19 mouse cellular contexts compared by ENCODE assay signal in the genomic region with DNA sequence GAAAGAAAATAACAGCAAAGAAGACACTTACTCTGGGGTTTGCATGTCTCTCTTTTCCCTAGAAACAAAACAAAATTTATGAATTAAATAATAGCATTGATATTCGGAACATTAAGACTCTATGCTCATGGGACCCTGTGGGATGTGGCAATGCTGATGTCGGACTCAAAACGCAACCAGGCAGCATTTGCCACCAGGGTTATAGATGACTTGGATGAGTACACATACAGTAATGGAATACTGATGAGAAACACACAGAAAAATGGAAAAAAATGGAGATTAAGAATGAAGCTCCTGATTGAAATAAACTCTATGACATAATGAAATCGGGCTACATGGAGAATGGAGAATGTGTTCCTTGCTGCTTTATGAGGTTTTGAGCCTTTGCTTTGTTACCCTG. TPM values are rescaled to one million over a fixed set of nuclear protein-coding genes. Genes with fewer than 3 reads are reported as not detected.
DNase-seq lines count a peak whose midpoint lies in the region; ATAC-seq and TF ChIP-seq lines count a peak whose summit lies in the region.
"Had no signal": no experiment of that assay in that cellular context is flagged by ENCODE, and none has a peak within 500 bp of the region (broad histone marks: within the 10 kb centered on the region; RNA-seq: fewer than 3 reads in every experiment).

No protein-coding gene starts in this region.

- no peak for DNase-seq in hindbrain, embryonic 11.5 days (ENCODE audit: low spot score)
- DNase-seq in hindbrain, postnatal 0 days (ENCODE audit: low spot score): no peak
- peak; percentile 81 for DNase-seq in midbrain, embryonic 11.5 days (ENCODE audit: low spot score, missing footprints)
- no peak for DNase-seq in midbrain, embryonic 10.5 days (ENCODE audit: low spot score)
- peak; percentile 43 for DNase-seq in brain, embryonic 14.5 days (ENCODE audit: low read depth)
- no peak for DNase-seq in lung, postnatal 10 days
- DNase-seq: adrenal gland, adult 2 months; adrenal gland, postnatal 10 days; adrenal gland, postnatal 25 days; cerebellum, adult 11-12 months; cerebellum, adult 2 months; cerebellum, adult 9-10 months; cerebellum, postnatal 10 days; cerebellum, postnatal 25 days had no signal

- H3K9me3 ChIP-seq in forebrain, embryonic 13.5 days (replicated peaks): no peaks in the 10 kb centered on the region
- H3K9me3 ChIP-seq in forebrain, embryonic 15.5 days: no peaks in the 10 kb centered on the region
- H3K9me3 ChIP-seq in hindbrain, embryonic 11.5 days (ENCODE audit: control insufficient read depth, low read length): no peaks in the 10 kb centered on the region
- no peaks in the 10 kb centered on the region for H3K9me3 ChIP-seq in hindbrain, postnatal 0 days (ENCODE audit: low read length)
- no peaks in the 10 kb centered on the region for H3K9me3 ChIP-seq in midbrain, embryonic 11.5 days (ENCODE audit: control insufficient read depth, low read length)
- H3K9me3 ChIP-seq in midbrain, embryonic 10.5 days (replicated peaks): no peaks in the 10 kb centered on the region
- H3K9me3 ChIP-seq: embryonic facial prominence, embryonic 10.5 days; embryonic facial prominence, embryonic 12.5 days had no signal

- H3K4me2 ChIP-seq in forebrain, embryonic 13.5 days: no peak overlapping the region
- H3K4me2 ChIP-seq in forebrain, embryonic 15.5 days (replicated peaks): no peak overlapping the region
- no peak overlapping the region for H3K4me2 ChIP-seq in hindbrain, embryonic 11.5 days (replicated peaks; ENCODE audit: low read depth, low read length)
- H3K4me2 ChIP-seq in hindbrain, postnatal 0 days (ENCODE audit: low read depth, low read length): no peak overlapping the region
- H3K4me2 ChIP-seq in midbrain, embryonic 11.5 days: no peak overlapping the region
- H3K4me2 ChIP-seq: embryonic facial prominence, embryonic 12.5 days had no signal

- WGBS in forebrain, embryonic 13.5 days: 85% methylated on average over 4 of the region's 4 CpGs
- WGBS in forebrain, embryonic 15.5 days: 84% methylated on average over 4 of the region's 4 CpGs
- WGBS in hindbrain, embryonic 11.5 days: 78% methylated on average over 4 of the region's 4 CpGs
- 75% methylated on average over 4 of the region's 4 CpGs for WGBS in hindbrain, postnatal 0 days
- 88% methylated on average over 4 of the region's 4 CpGs for WGBS in midbrain, embryonic 11.5 days
- WGBS in midbrain, embryonic 10.5 days: 96% methylated on average over 4 of the region's 4 CpGs

- no peak for TF ChIP-seq CTCF in hindbrain, postnatal 0 days (IDR thresholded peaks at IDR 0.05; ENCODE audit: low read depth)
- no peak for TF ChIP-seq CTCF in brain, embryonic 14.5 days (IDR thresholded peaks at IDR 0.05; ENCODE audit: borderline replicate concordance, extremely low read depth, insufficient read depth, insufficient read length)

- no peaks in the 10 kb centered on the region for H3K4me1 ChIP-seq in forebrain, embryonic 13.5 days
- H3K4me1 ChIP-seq in forebrain, embryonic 15.5 days: no peaks in the 10 kb centered on the region
- no peaks in the 10 kb centered on the region for H3K4me1 ChIP-seq in hindbrain, embryonic 11.5 days (replicated peaks; ENCODE audit: control insufficient read depth, insufficient read depth, low read length)
- no peaks in the 10 kb centered on the region for H3K4me1 ChIP-seq in hindbrain, postnatal 0 days (ENCODE audit: insufficient read depth, low read length)
- no peaks in the 10 kb centered on the region for H3K4me1 ChIP-seq in midbrain, embryonic 11.5 days (ENCODE audit: control insufficient read depth, insufficient read depth, low read length)
- H3K4me1 ChIP-seq in midbrain, embryonic 10.5 days: peaks cover 4% of the 10 kb centered on the region; the same call in 1 of the 2 replicates
- H3K4me1 ChIP-seq: embryonic facial prominence, embryonic 12.5 days had no signal

- ATAC-seq in forebrain, embryonic 13.5 days: 0 out of 2 replicates have a peak, but pooled peaks have one; percentile 10
- no peak for ATAC-seq in forebrain, embryonic 15.5 days (replicated peaks)
- peak; percentile 53; the same call in 1 of the 2 replicates for ATAC-seq in hindbrain, embryonic 11.5 days (ENCODE audit: low FRiP score)
- no peak for ATAC-seq in hindbrain, postnatal 0 days
- ATAC-seq in midbrain, embryonic 11.5 days (ENCODE audit: low FRiP score): no peak

- H3K36me3 ChIP-seq in forebrain, embryonic 13.5 days (ENCODE audit: poor library complexity, severe bottlenecking): peaks cover 6% of the 10 kb centered on the region; the same call in 1 of the 2 replicates
- peaks cover 3% of the 10 kb centered on the region; the same call in 1 of the 2 replicates for H3K36me3 ChIP-seq in forebrain, embryonic 15.5 days
- no peaks in the 10 kb centered on the region for H3K36me3 ChIP-seq in hindbrain, embryonic 11.5 days (ENCODE audit: control insufficient read depth, insufficient read depth, low read length)
- no peaks in the 10 kb centered on the region for H3K36me3 ChIP-seq in hindbrain, postnatal 0 days (ENCODE audit: insufficient read depth, low read length)
- no peaks in the 10 kb centered on the region for H3K36me3 ChIP-seq in midbrain, embryonic 11.5 days (ENCODE audit: control insufficient read depth, insufficient read depth, low read length)
- H3K36me3 ChIP-seq in midbrain, embryonic 10.5 days: peaks cover 35% of the 10 kb centered on the region

- no peak overlapping the region for H3K27ac ChIP-seq in forebrain, embryonic 13.5 days
- H3K27ac ChIP-seq in forebrain, embryonic 15.5 days (replicated peaks): no peak overlapping the region
- no peak overlapping the region for H3K27ac ChIP-seq in hindbrain, embryonic 11.5 days (ENCODE audit: low read depth, low read length)
- no peak overlapping the region for H3K27ac ChIP-seq in hindbrain, postnatal 0 days
- H3K27ac ChIP-seq in midbrain, embryonic 11.5 days (ENCODE audit: low read depth, low read length): no peak overlapping the region
- H3K27ac ChIP-seq in midbrain, embryonic 10.5 days (replicated peaks): no peak overlapping the region
- H3K27ac ChIP-seq: embryonic facial prominence, embryonic 10.5 days; embryonic facial prominence, embryonic 12.5 days had no signal

- H3K4me3 ChIP-seq in forebrain, embryonic 13.5 days: no peak overlapping the region
- no peak overlapping the region for H3K4me3 ChIP-seq in forebrain, embryonic 15.5 days
- H3K4me3 ChIP-seq in hindbrain, embryonic 11.5 days (ENCODE audit: low read depth, low read length): no peak overlapping the region
- H3K4me3 ChIP-seq in hindbrain, postnatal 0 days (ENCODE audit: low read length): no peak overlapping the region
- H3K4me3 ChIP-seq in midbrain, embryonic 11.5 days (ENCODE audit: low read depth, low read length): no peak overlapping the region
- H3K4me3 ChIP-seq in midbrain, embryonic 10.5 days: no peak overlapping the region
- H3K4me3 ChIP-seq: embryonic facial prominence, embryonic 10.5 days; embryonic facial prominence, embryonic 12.5 days had no signal

- no peaks in the 10 kb centered on the region for H3K27me3 ChIP-seq in forebrain, embryonic 13.5 days
- no peaks in the 10 kb centered on the region for H3K27me3 ChIP-seq in forebrain, embryonic 15.5 days
- H3K27me3 ChIP-seq in hindbrain, embryonic 11.5 days (ENCODE audit: control insufficient read depth, insufficient read depth, low read length): no peaks in the 10 kb centered on the region
- no peaks in the 10 kb centered on the region for H3K27me3 ChIP-seq in hindbrain, postnatal 0 days (ENCODE audit: insufficient read depth, low read length)
- no peaks in the 10 kb centered on the region for H3K27me3 ChIP-seq in midbrain, embryonic 11.5 days (ENCODE audit: control insufficient read depth, insufficient read depth, low read length)
- H3K27me3 ChIP-seq in midbrain, embryonic 10.5 days (ENCODE audit: low read depth, poor library complexity, severe bottlenecking): no peaks in the 10 kb centered on the region
- H3K27me3 ChIP-seq: embryonic facial prominence, embryonic 12.5 days had no signal

- no peak for TF ChIP-seq POLR2A in brain, embryonic 14.5 days (IDR thresholded peaks at IDR 0.05; ENCODE audit: borderline replicate concordance, extremely low read depth, insufficient read depth, insufficient read length, poor library complexity, severe bottlenecking)

- H3K9ac ChIP-seq in forebrain, embryonic 13.5 days: no peak overlapping the region
- H3K9ac ChIP-seq in forebrain, embryonic 15.5 days (replicated peaks): no peak overlapping the region
- H3K9ac ChIP-seq in hindbrain, embryonic 11.5 days (ENCODE audit: low read depth, low read length): no peak overlapping the region
- H3K9ac ChIP-seq in hindbrain, postnatal 0 days (replicated peaks; ENCODE audit: low read length): no peak overlapping the region
- H3K9ac ChIP-seq in midbrain, embryonic 11.5 days (ENCODE audit: low read length): no peak overlapping the region
- H3K9ac ChIP-seq: embryonic facial prominence, embryonic 12.5 days had no signal

RNA-seq across cellular contexts. Expression of a gene that starts 56.6 kb away (rescaled TPM):
- 51.3 and 56.4 TPM in 2 replicates for polyA plus RNA-seq in forebrain, embryonic 13.5 days (2015; fragmentation: Nextera tagmentation; extraction: Ambion mirVana)
- 50.6 and 50.9 TPM in 2 replicates for polyA plus RNA-seq in forebrain, embryonic 15.5 days (2015; fragmentation: Nextera tagmentation; extraction: Ambion mirVana)
- polyA plus RNA-seq in hindbrain, embryonic 11.5 days (2014; fragmentation: Nextera tagmentation; extraction: Ambion mirVana): 67.7 and 74.4 TPM in 2 replicates
- 25.5 and 29.7 TPM in 2 replicates for total RNA-seq in hindbrain, postnatal 0 days (2014; rRNA removed)
- polyA plus RNA-seq in hindbrain, postnatal 0 days (2015; fragmentation: Nextera tagmentation; extraction: Ambion mirVana): 46.2 and 51.3 TPM in 2 replicates
- 62.5 and 71.3 TPM in 2 replicates for polyA plus RNA-seq in midbrain, embryonic 11.5 days (2014; fragmentation: Nextera tagmentation; extraction: Ambion mirVana)
- polyA plus RNA-seq in midbrain, embryonic 10.5 days (2016; fragmentation: Nextera tagmentation; extraction: Ambion mirVana): 65.2 and 67.6 TPM in 2 replicates
- 39.6 and 43.4 TPM in 2 replicates for polyA plus RNA-seq in brain, embryonic 14.5 days (2012; rRNA removed)
- total RNA-seq: MEL had no signal

RNA-seq across cellular contexts. Expression of a gene that starts 56.7 kb away (rescaled TPM):
- polyA plus RNA-seq in forebrain, embryonic 13.5 days (2015; fragmentation: Nextera tagmentation; extraction: Ambion mirVana): 7.4 and 8.3 TPM in 2 replicates
- polyA plus RNA-seq in forebrain, embryonic 15.5 days (2015; fragmentation: Nextera tagmentation; extraction: Ambion mirVana): 4.0 and 5.0 TPM in 2 replicates
- 17.6 and 26.9 TPM in 2 replicates for polyA plus RNA-seq in hindbrain, embryonic 11.5 days (2014; fragmentation: Nextera tagmentation; extraction: Ambion mirVana)
- 58.1 and 59.6 TPM in 2 replicates for total RNA-seq in hindbrain, postnatal 0 days (2014; rRNA removed)
- 3.9 and 4.0 TPM in 2 replicates for polyA plus RNA-seq in hindbrain, postnatal 0 days (2015; fragmentation: Nextera tagmentation; extraction: Ambion mirVana)
- polyA plus RNA-seq in midbrain, embryonic 11.5 days (2014; fragmentation: Nextera tagmentation; extraction: Ambion mirVana): 11.2 and 11.9 TPM in 2 replicates
- polyA plus RNA-seq in midbrain, embryonic 10.5 days (2016; fragmentation: Nextera tagmentation; extraction: Ambion mirVana): 8.7 and 8.8 TPM in 2 replicates
- 71.4 and 111 TPM in 2 replicates for polyA plus RNA-seq in brain, embryonic 14.5 days (2012; rRNA removed)
- total RNA-seq: MEL had no signal

Comparison
In these comparisons a context has a peak if more than half of its experiments do, and no peak if none do; other contexts are left out.
1. ATAC-seq: peak in forebrain, embryonic 13.5 days (single experiment) and hindbrain, embryonic 11.5 days (single experiment); none in forebrain, embryonic 15.5 days (single experiment), hindbrain, postnatal 0 days (single experiment) and midbrain, embryonic 11.5 days (single experiment).
2. DNase-seq: peak in midbrain, embryonic 11.5 days (single experiment) and brain, embryonic 14.5 days (single experiment); none in hindbrain, embryonic 11.5 days (single experiment), hindbrain, postnatal 0 days (single experiment), midbrain, embryonic 10.5 days (single experiment) and lung, postnatal 10 days (single experiment).